Mouse (Mus musculus) MEL (cell line): ENCODE results near the gene Zfp217.
A peak's percentile ranks its signal among the peaks of the same experiment; 100 is the strongest.

Source experiments
- BHLHE40 ChIP-seq: IDR thresholded peaks from 2 replicates; pipeline ENCODE4 v1.6.1; 2012; ENCODE audit warnings: low read depth, mild to moderate bottlenecking, inconsistent platforms, low read length, improper control_type of control experiment, borderline replicate concordance
- CTCF ChIP-seq, 3 experiments: IDR thresholded peaks in 2 of 3; conservative IDR thresholded peaks in 1 of 3; 2 replicates each; pipeline ENCODE4 v1.5.1; 2011 to 2012; ENCODE audit warnings: low read length in 3 of 3, low read depth in 2 of 3, mild to moderate bottlenecking in 2 of 3, improper control_type of control experiment in 1 of 3, inconsistent platforms in 1 of 3, mixed read lengths in 1 of 3, moderate library complexity in 1 of 3; ENCODE audit not compliant: control insufficient read depth in 1 of 3, insufficient read depth in 1 of 3, poor library complexity in 1 of 3, severe bottlenecking in 1 of 3
- E2F4 ChIP-seq: IDR thresholded peaks from 2 replicates; pipeline ENCODE4 v1.6.1; 2011; ENCODE audit warnings: low read depth, low read length, improper control_type of control experiment, borderline replicate concordance
- EP300 ChIP-seq, 2 experiments: IDR thresholded peaks; 2 replicates each; pipeline ENCODE4 v1.6.1; 2011; ENCODE audit warnings: improper control_type of control experiment in 2 of 2, low read length in 2 of 2, low read depth in 1 of 2, mild to moderate bottlenecking in 1 of 2
- ETS1 ChIP-seq: IDR thresholded peaks from 2 replicates; pipeline ENCODE4 v1.6.1; 2012; ENCODE audit warnings: low read depth, mild to moderate bottlenecking, inconsistent platforms, low read length, improper control_type of control experiment, moderate library complexity
- GATA1 ChIP-seq: IDR thresholded peaks from 2 replicates; pipeline ENCODE4 v1.6.1; 2011; ENCODE audit warnings: low read depth, low read length, improper control_type of control experiment
- MAZ ChIP-seq: IDR thresholded peaks from 2 replicates; pipeline ENCODE4 v1.6.1; 2012; ENCODE audit warnings: low read depth, mild to moderate bottlenecking, inconsistent platforms, low read length, improper control_type of control experiment
- MXI1 ChIP-seq: IDR thresholded peaks from 2 replicates; pipeline ENCODE4 v1.6.1; 2011; ENCODE audit warnings: mild to moderate bottlenecking, low read depth, low read length, improper control_type of control experiment
- MYC ChIP-seq: IDR thresholded peaks from 2 replicates; pipeline ENCODE4 v1.6.1; 2011; ENCODE audit warnings: low read depth, mild to moderate bottlenecking, low read length, improper control_type of control experiment, moderate library complexity
- NRF1 ChIP-seq: IDR thresholded peaks from 2 replicates; pipeline ENCODE4 v1.6.1; 2014; ENCODE audit warnings: low read depth, mild to moderate bottlenecking, inconsistent platforms, low read length, improper control_type of control experiment, moderate library complexity; ENCODE audit not compliant: poor library complexity, insufficient read depth, severe bottlenecking
- RAD21 ChIP-seq: IDR thresholded peaks from 2 replicates; pipeline ENCODE4 v1.6.1; 2011; ENCODE audit warnings: mild to moderate bottlenecking, low read depth, low read length, improper control_type of control experiment
- SMC3 ChIP-seq: IDR thresholded peaks from 2 replicates; pipeline ENCODE4 v1.6.1; 2011; ENCODE audit warnings: low read depth, low read length, improper control_type of control experiment
- ZKSCAN1 ChIP-seq: IDR thresholded peaks from 2 replicates; pipeline ENCODE4 v1.6.1; 2012; ENCODE audit warnings: low read depth, mild to moderate bottlenecking, inconsistent platforms, low read length, improper control_type of control experiment, moderate library complexity
- ZNF384 ChIP-seq: IDR thresholded peaks from 2 replicates; pipeline ENCODE4 v1.6.1; 2012; ENCODE audit warnings: low read depth, mild to moderate bottlenecking, inconsistent platforms, low read length, improper control_type of control experiment

- TF ChIP-seq ZNF384 (peak; percentile 99), BHLHE40 (peak; percentile 58; the same call in 1 of the 2 replicates), MAZ (peak; percentile 99), NRF1 (no peak), ETS1 (peak; percentile 97), RAD21 (no peak), MXI1 (peak; percentile 90), MYC (peak; percentile 88), ZKSCAN1 (no peak; the same call in 1 of the 2 replicates), EP300 (IDR thresholded peaks at IDR 0.05; ENCODE audit: low read depth in 1 of 2, low read length in 2 of 2) (peak; percentile 79 to 91), E2F4 (no peak), CTCF (IDR thresholded peaks at IDR 0.05 in 2 of 3, conservative IDR thresholded peaks at IDR 0.05 in 1 of 3; ENCODE audit: control insufficient read depth in 1 of 3, insufficient read depth in 1 of 3, low read depth in 2 of 3, low read length in 3 of 3, poor library complexity in 1 of 3, severe bottlenecking in 1 of 3) (no peak), SMC3 (no peak), GATA1 (peak; percentile 94)
These were observed 5.7 kb upstream of the Zfp217 start for GRCm38 (mm10) chr2:170153421-170154271.
